Mouse (Mus musculus): ENCODE results near the gene Gm3952.

- TF ChIP-seq CTCF (IDR thresholded peaks at IDR 0.05; ENCODE audit: low read depth, low read length) (no peak), POLR2A (IDR thresholded peaks at IDR 0.05; ENCODE audit: borderline replicate concordance, low read depth, low read length) (no peak)
Measured at GRCm38 (mm10) chr8:128716184-128716583, 82.3 kb downstream of the Gm3952 start.

Measured in bone marrow macrophage, adult 2 months (primary cell).